Mouse (Mus musculus) CH12.LX (cell line): ENCODE measurements around the gene Slc2a4. TPM values are rescaled to one million over a fixed set of nuclear protein-coding genes. Genes with fewer than 3 reads are reported as not detected.

Experiments
- DNase-seq: peaks from one replicate; pipeline ENCODE4 v3.0.0-alpha.2; 2013; ENCODE audit errors: extremely low read depth
- H3K27ac ChIP-seq: 2 replicates; pipeline ENCODE4 v1.5.1; 2012; ENCODE audit warnings: low read depth, mild to moderate bottlenecking, control low read depth, moderate library complexity; ENCODE audit not compliant: insufficient read depth
- H3K27me3 ChIP-seq: replicated peaks from 2 replicates; pipeline ENCODE3; 2012; ENCODE audit warnings: inconsistent platforms
- H3K36me3 ChIP-seq, 2 experiments: replicated peaks in 1 of 2; 2 replicates each; pipeline versions ENCODE3 to v1.6.1; 2012; ENCODE audit warnings: inconsistent platforms in 1 of 2, low read length in 1 of 2, mild to moderate bottlenecking in 1 of 2, mixed read lengths in 1 of 2, moderate library complexity in 1 of 2; ENCODE audit not compliant: control insufficient read depth in 1 of 2, insufficient read depth in 1 of 2
- H3K4me1 ChIP-seq, 2 experiments: 2 replicates each; pipeline ENCODE4 v1.6.1; 2012; ENCODE audit warnings: inconsistent platforms in 1 of 2, moderate library complexity in 1 of 2; ENCODE audit not compliant: insufficient read depth in 2 of 2, control insufficient read depth in 1 of 2
- H3K4me2 ChIP-seq: 2 replicates; pipeline ENCODE4 v1.6.1; 2012; ENCODE audit warnings: low read depth, mild to moderate bottlenecking, control low read depth; ENCODE audit not compliant: poor library complexity, insufficient read depth, severe bottlenecking
- H3K4me3 ChIP-seq, 3 experiments: fragments of 150-350 bp in 1 of 3; sonication (generic) in 1 of 3; replicated peaks in 1 of 3; 2 replicates each; pipeline versions ENCODE3 to v1.5.1; 2011 to 2012; ENCODE audit warnings: low read depth in 2 of 3, low read length in 2 of 3, mild to moderate bottlenecking in 2 of 3, moderate library complexity in 2 of 3, control low read depth in 1 of 3, improper control_type of control experiment in 1 of 3, inconsistent platforms in 1 of 3, mixed read lengths in 1 of 3; ENCODE audit not compliant: poor library complexity in 1 of 3
- H3K79me2 ChIP-seq: replicated peaks from 2 replicates; pipeline ENCODE4 v1.6.1; 2012; ENCODE audit warnings: mild to moderate bottlenecking, moderate library complexity; ENCODE audit not compliant: control insufficient read depth, poor library complexity, insufficient read depth, severe bottlenecking; ENCODE audit errors: extremely low read depth
- H3K9ac ChIP-seq: 2 replicates; pipeline ENCODE4 v1.6.1; 2012; ENCODE audit warnings: low read depth, mild to moderate bottlenecking, control low read depth, moderate library complexity; ENCODE audit not compliant: insufficient read depth
- H3K9me3 ChIP-seq: replicated peaks from 2 replicates; pipeline ENCODE3; 2012; ENCODE audit warnings: low read length, inconsistent platforms, mixed read lengths
- BHLHE40 ChIP-seq: IDR thresholded peaks from 2 replicates; pipeline ENCODE4 v1.6.1; 2011; ENCODE audit warnings: mild to moderate bottlenecking, low read depth, low read length, improper control_type of control experiment
- CHD1 ChIP-seq: IDR thresholded peaks from 2 replicates; pipeline ENCODE4 v1.6.1; 2012; ENCODE audit warnings: low read depth, low read length, improper control_type of control experiment, inconsistent platforms
- CHD2 ChIP-seq: IDR thresholded peaks from 2 replicates; pipeline ENCODE4 v1.6.1; 2011; ENCODE audit warnings: low read length, improper control_type of control experiment
- ELF1 ChIP-seq: IDR thresholded peaks from 2 replicates; pipeline ENCODE4 v1.6.1; 2014; ENCODE audit warnings: low read depth, mild to moderate bottlenecking, inconsistent platforms, low read length, improper control_type of control experiment
- GABPA ChIP-seq: IDR thresholded peaks from 2 replicates; pipeline ENCODE4 v1.6.1; 2012; ENCODE audit warnings: low read depth, low read length, improper control_type of control experiment, inconsistent platforms; ENCODE audit not compliant: insufficient replicate concordance
- JUN ChIP-seq: IDR thresholded peaks from 2 replicates; pipeline ENCODE4 v1.6.1; 2011; ENCODE audit warnings: low read depth, mild to moderate bottlenecking, low read length, improper control_type of control experiment, moderate library complexity; ENCODE audit not compliant: insufficient read depth
- MAFK ChIP-seq: IDR thresholded peaks from 2 replicates; pipeline ENCODE4 v1.6.1; 2011; ENCODE audit warnings: low read length, improper control_type of control experiment; ENCODE audit not compliant: insufficient replicate concordance
- MAX ChIP-seq: IDR thresholded peaks from 2 replicates; pipeline ENCODE4 v1.6.1; 2011; ENCODE audit warnings: low read length, improper control_type of control experiment
- MAZ ChIP-seq: IDR thresholded peaks from 2 replicates; pipeline ENCODE4 v1.6.1; 2012; ENCODE audit warnings: low read depth, mild to moderate bottlenecking, inconsistent platforms, low read length, improper control_type of control experiment, moderate library complexity
- MYC ChIP-seq: IDR thresholded peaks from 2 replicates; pipeline ENCODE4 v1.6.1; 2011; ENCODE audit warnings: low read depth, mild to moderate bottlenecking, improper control_type of control experiment, low read length
- POLR2AphosphoS2 ChIP-seq: IDR thresholded peaks from 2 replicates; pipeline ENCODE4 v1.6.1; 2011; ENCODE audit warnings: low read depth, low read length, improper control_type of control experiment
- RAD21 ChIP-seq: IDR thresholded peaks from 2 replicates; pipeline ENCODE4 v1.6.1; 2011; ENCODE audit warnings: low read depth, mild to moderate bottlenecking, low read length, improper control_type of control experiment, moderate library complexity
- SIN3A ChIP-seq: IDR thresholded peaks from 2 replicates; pipeline ENCODE4 v1.6.1; 2012; ENCODE audit warnings: low read length, improper control_type of control experiment, inconsistent platforms
- TBP ChIP-seq: conservative IDR thresholded peaks from 2 replicates; pipeline ENCODE4 v1.6.1; 2011; ENCODE audit warnings: low read depth, low read length, improper control_type of control experiment
- UBTF ChIP-seq: IDR thresholded peaks from 2 replicates; pipeline ENCODE4 v1.6.1; 2012; ENCODE audit warnings: low read depth, mild to moderate bottlenecking, inconsistent platforms, low read length, improper control_type of control experiment, moderate library complexity
- USF1 ChIP-seq: IDR thresholded peaks from 2 replicates; pipeline ENCODE4 v1.6.1; 2014; ENCODE audit warnings: low read depth, mild to moderate bottlenecking, inconsistent platforms, low read length, improper control_type of control experiment
- USF2 ChIP-seq: conservative IDR thresholded peaks from 2 replicates; pipeline ENCODE4 v1.6.1; 2011; ENCODE audit warnings: low read depth, low read length, improper control_type of control experiment
- ZC3H11A ChIP-seq: IDR thresholded peaks from 2 replicates; pipeline ENCODE4 v1.6.1; 2012; ENCODE audit warnings: low read depth, mild to moderate bottlenecking, inconsistent platforms, low read length, improper control_type of control experiment
- ZKSCAN1 ChIP-seq: IDR thresholded peaks from 2 replicates; pipeline ENCODE4 v1.6.1; 2012; ENCODE audit warnings: low read depth, inconsistent platforms, low read length, improper control_type of control experiment, borderline replicate concordance
- ZMIZ1 ChIP-seq: IDR thresholded peaks from 2 replicates; pipeline ENCODE4 v1.6.1; 2012; ENCODE audit warnings: low read depth, mild to moderate bottlenecking, inconsistent platforms, low read length, improper control_type of control experiment
- ZNF384 ChIP-seq: IDR thresholded peaks from 2 replicates; pipeline ENCODE4 v1.6.1; 2012; ENCODE audit warnings: low read depth, low read length, improper control_type of control experiment, inconsistent platforms
- dilution Hi-C: fragments of 300-500 bp; cut with MboI; formaldehyde crosslinking; loops from 2 replicates; pipeline ENCODE4 v1.14.3; 2020; ENCODE audit warnings: low sequenced_read_pairs; ENCODE audit not compliant: extremely low pct_unique_long_range_greater_than_20kb, extremely low pct_ligation_motif_present
- in situ Hi-C: fragments of 300-500 bp; cut with MboI; formaldehyde crosslinking; loops from 3 replicates; pipeline ENCODE4 v1.14.3; 2019; ENCODE audit warnings: low sequenced_read_pairs, low pct_ligation_motif_present, low pct_unique_long_range_greater_than_20kb, mixed read lengths
- polyA plus RNA-seq: library from polyadenylated mRNA; unstranded; fragments of >175 nt; gene quantifications from 2 replicates; pipeline ENCODE4 v1.2.1, GENCODE M21; 2012; ENCODE audit warnings: low read depth; ENCODE audit not compliant: insufficient read length
- total RNA-seq, 2 experiments: library from RNA; depleted of rRNA; stranded (reverse); fragments of 300-350 nt in 1 of 2; fragments of >200 nt in 1 of 2; gene quantifications; 2 replicates each; pipeline ENCODE4 v1.2.3; 2012 to 2014

Slc2a4 gene
- total and polyA plus RNA-seq, 3 experiments, result 2.3 to 3.8 (median 2.6) TPM

- peak overlapping the region; percentile 90 to 99 (median 95) for H3K4me3 ChIP-seq
- H3K27me3 ChIP-seq, result no peaks in the 10 kb centered on the region
- H3K9me3 ChIP-seq, result no peaks in the 10 kb centered on the region
- H3K27ac ChIP-seq, result peak overlapping the region; percentile 17; the same call in 1 of the 2 replicates
- dilution Hi-C loops, result no loop called here
- in situ Hi-C loops, result loop anchor here (5.0 kb wide), 1 partner anchor 37 kb away; the partner anchor contains the start of gene Kctd11
- H3K9ac ChIP-seq, result peak overlapping the region; percentile 53
- H3K79me2 ChIP-seq, result peaks cover 51% of the 10 kb centered on the region
- DNase-seq, result no peak
- TF ChIP-seq TBP (no peak), USF1 (no peak), UBTF (no peak), SIN3A (no peak), MAX (no peak), CHD2 (no peak), JUN (no peak), CHD1 (no peak), ELF1 (no peak), ZNF384 (no peak), BHLHE40 (no peak), USF2 (no peak), MYC (no peak), GABPA (no peak), POLR2AphosphoS2 (no peak)
- peak overlapping the region; percentile 67 for H3K4me2 ChIP-seq
- peaks cover 17 to 62% of the 10 kb centered on the region in 2 experiments for H3K4me1 ChIP-seq
- peaks cover 42 to 54% of the 10 kb centered on the region in 2 experiments for H3K36me3 ChIP-seq
Measured at GRCm38 (mm10) chr11:69919053-69919452, 28.9 kb downstream of the Slc2a4 start.

DNA sequence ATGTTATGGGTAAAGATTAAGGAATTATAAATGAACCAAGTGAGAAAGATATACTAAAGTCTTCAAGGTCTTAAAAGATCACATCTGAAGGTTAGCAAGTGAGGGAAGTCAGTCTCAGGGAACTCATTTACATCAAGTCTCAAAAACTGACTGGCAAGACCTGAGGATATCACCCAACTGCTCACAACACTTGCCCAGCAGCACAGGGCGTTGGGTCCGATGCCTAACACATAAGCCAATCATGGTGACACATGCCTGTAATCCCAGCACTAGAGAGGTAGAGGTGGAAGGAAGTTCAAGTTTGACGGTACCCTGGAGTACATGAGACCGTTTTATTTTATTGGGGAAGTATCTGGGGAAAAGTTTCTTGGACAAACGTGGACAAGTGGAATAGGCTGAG, 29.9 kb downstream of the Slc2a4 start:
- H3K4me3 ChIP-seq, result peak overlapping the region in 1 of 3 experiments; percentile 8
- peaks cover 45 to 57% of the 10 kb centered on the region in 2 experiments for H3K36me3 ChIP-seq
- H3K27me3 ChIP-seq, result no peaks in the 10 kb centered on the region
- no peak for DNase-seq
- no peak overlapping the region for H3K9ac ChIP-seq
- H3K4me1 ChIP-seq, result peaks cover 19 to 60% of the 10 kb centered on the region in 2 experiments
- dilution Hi-C loops (no loop called here), in situ Hi-C loops (loop anchor here (5.0 kb wide), 1 partner anchor 36 kb away; the partner anchor contains the start of gene Kctd11)
- TF ChIP-seq BHLHE40, result no peak
- TF ChIP-seq ZKSCAN1, result no peak
- TF ChIP-seq ZC3H11A, result no peak
- TF ChIP-seq MAFK, result no peak
- TF ChIP-seq UBTF, result no peak
- 0 out of 2 replicates have a peak, but pooled peaks have one; percentile 27 for TF ChIP-seq POLR2AphosphoS2
- TF ChIP-seq USF1, result no peak
- TF ChIP-seq RAD21, result no peak
- TF ChIP-seq ZMIZ1, result 0 out of 2 replicates have a peak, but pooled peaks have one; percentile 49
- TF ChIP-seq MAZ, result no peak
- H3K9me3 ChIP-seq, result no peaks in the 10 kb centered on the region
- H3K4me2 ChIP-seq, result no peak overlapping the region; the same call in 1 of the 2 replicates
- peaks cover 51% of the 10 kb centered on the region for H3K79me2 ChIP-seq
- H3K27ac ChIP-seq, result no peak overlapping the region
